Mouse (Mus musculus): ENCODE measurements around the gene Pex10. TPM values are rescaled to one million over a fixed set of nuclear protein-coding genes. Genes with fewer than 3 reads are reported as not detected.
A peak's percentile ranks its signal among the peaks of the same experiment; 100 is the strongest.

Gene Pex10
- total and polyA plus RNA-seq, 2 experiments from 2014 or later: 15.9 to 20.2 TPM

DNA sequence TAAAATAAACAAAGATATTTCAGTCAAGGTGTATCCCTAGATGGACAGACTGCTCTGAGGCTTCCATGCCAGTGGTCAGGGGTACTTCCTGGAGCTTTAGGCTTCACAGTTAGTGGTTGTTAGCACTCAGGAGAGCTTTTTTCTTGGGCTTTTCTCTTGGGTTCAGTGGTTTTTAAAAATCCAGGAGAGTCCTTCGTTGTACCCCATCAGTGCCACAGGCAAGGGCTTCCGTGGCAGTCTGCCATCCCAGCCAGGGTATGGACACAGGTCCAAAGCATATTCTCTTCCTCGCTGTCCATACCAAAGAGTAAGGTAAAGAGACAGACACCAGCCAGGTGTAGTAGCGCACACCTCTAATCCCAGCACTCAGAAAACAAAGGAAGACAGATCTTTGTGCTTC lies 23.3 kb downstream of the Pex10 start:
- 95% methylated on average over 4 of the region's 4 CpGs for WGBS
- DNase-seq (ENCODE audit: low spot score) (no peak), ATAC-seq (no peak)
- TF ChIP-seq CTCF (IDR thresholded peaks at IDR 0.05; ENCODE audit: low read depth): no peak
- Histone ChIP-seq H3K27me3 (ENCODE audit: insufficient read depth, low read length) (no peaks in the 10 kb centered on the region), H3K4me3 (ENCODE audit: low read length) (no peak overlapping the region), H3K4me2 (ENCODE audit: low read depth, low read length) (no peak overlapping the region), H3K9ac (replicated peaks; ENCODE audit: low read length) (no peak overlapping the region), H3K4me1 (ENCODE audit: insufficient read depth, low read length) (peaks cover 9% of the 10 kb centered on the region), H3K27ac (no peak overlapping the region), H3K36me3 (ENCODE audit: insufficient read depth, low read length) (peaks cover 8% of the 10 kb centered on the region; the same call in 1 of the 2 replicates), H3K9me3 (ENCODE audit: low read length) (no peaks in the 10 kb centered on the region)

DNA sequence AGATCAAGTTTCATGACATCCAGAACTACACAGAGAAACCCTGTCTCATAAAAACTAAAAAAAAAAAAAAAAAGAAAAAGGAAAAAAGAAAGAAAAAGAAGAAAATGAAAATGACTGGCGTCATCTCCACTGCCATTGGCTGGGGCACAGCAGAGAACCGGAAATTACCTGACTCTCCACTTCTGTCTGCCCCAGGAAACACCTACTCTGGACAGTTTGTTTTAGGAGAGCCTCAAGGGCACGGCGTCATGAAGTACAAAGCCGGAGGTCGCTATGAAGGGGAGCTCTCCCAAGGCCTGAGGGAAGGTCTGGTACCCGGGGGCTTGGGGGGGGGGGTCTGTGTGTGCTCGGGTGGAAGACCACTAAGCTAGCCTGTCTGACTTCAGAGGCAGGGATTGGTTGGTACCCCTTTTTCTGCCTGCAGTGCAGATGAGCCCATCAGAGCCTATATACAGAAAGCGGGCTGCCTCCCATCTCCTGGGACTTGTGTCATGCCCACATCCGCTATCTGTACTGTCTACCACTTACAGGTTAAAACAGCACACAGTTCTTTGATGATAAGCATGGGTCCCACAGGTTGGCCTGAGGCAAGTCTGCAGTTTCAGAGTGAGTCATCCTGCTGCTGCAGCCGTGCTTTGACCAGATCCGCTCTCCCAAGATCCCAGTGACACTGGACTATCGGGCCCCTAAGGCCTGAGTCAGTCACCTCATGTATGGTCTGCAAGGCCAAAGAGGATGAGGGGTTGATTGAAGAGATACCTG lies 24.1 kb downstream of the Pex10 start:
- Histone ChIP-seq H3K4me3 (ENCODE audit: low read length) (no peak overlapping the region), H3K9ac (replicated peaks; ENCODE audit: low read length) (no peak overlapping the region), H3K4me2 (ENCODE audit: low read depth, low read length) (no peak overlapping the region), H3K4me1 (ENCODE audit: insufficient read depth, low read length) (peaks cover 6% of the 10 kb centered on the region), H3K36me3 (ENCODE audit: insufficient read depth, low read length) (peaks cover 8% of the 10 kb centered on the region; the same call in 1 of the 2 replicates), H3K27me3 (ENCODE audit: insufficient read depth, low read length) (no peaks in the 10 kb centered on the region), H3K9me3 (ENCODE audit: low read length) (no peaks in the 10 kb centered on the region), H3K27ac (no peak overlapping the region)
- WGBS: 92% methylated on average over 13 of the region's 13 CpGs
- TF ChIP-seq CTCF (IDR thresholded peaks at IDR 0.05; ENCODE audit: low read depth): no peak
- no peak for DNase-seq (ENCODE audit: low spot score)
- ATAC-seq: no peak

- Histone ChIP-seq H3K4me2 (ENCODE audit: low read depth, low read length) (no peak overlapping the region), H3K4me3 (ENCODE audit: low read length) (no peak overlapping the region), H3K27ac (no peak overlapping the region), H3K4me1 (ENCODE audit: insufficient read depth, low read length) (no peaks in the 10 kb centered on the region), H3K9me3 (ENCODE audit: low read length) (no peaks in the 10 kb centered on the region), H3K36me3 (ENCODE audit: insufficient read depth, low read length) (peaks cover 8% of the 10 kb centered on the region; the same call in 1 of the 2 replicates), H3K9ac (replicated peaks; ENCODE audit: low read length) (no peak overlapping the region), H3K27me3 (ENCODE audit: insufficient read depth, low read length) (no peaks in the 10 kb centered on the region)
- no peak for ATAC-seq
- TF ChIP-seq CTCF (IDR thresholded peaks at IDR 0.05; ENCODE audit: low read depth): no peak
- WGBS: 95% methylated on average over 19 of the region's 19 CpGs
- no peak for DNase-seq (ENCODE audit: low spot score)
These were observed 26.1 kb downstream of the Pex10 start for GRCm38 (mm10) chr4:155092718-155093430.

DNA sequence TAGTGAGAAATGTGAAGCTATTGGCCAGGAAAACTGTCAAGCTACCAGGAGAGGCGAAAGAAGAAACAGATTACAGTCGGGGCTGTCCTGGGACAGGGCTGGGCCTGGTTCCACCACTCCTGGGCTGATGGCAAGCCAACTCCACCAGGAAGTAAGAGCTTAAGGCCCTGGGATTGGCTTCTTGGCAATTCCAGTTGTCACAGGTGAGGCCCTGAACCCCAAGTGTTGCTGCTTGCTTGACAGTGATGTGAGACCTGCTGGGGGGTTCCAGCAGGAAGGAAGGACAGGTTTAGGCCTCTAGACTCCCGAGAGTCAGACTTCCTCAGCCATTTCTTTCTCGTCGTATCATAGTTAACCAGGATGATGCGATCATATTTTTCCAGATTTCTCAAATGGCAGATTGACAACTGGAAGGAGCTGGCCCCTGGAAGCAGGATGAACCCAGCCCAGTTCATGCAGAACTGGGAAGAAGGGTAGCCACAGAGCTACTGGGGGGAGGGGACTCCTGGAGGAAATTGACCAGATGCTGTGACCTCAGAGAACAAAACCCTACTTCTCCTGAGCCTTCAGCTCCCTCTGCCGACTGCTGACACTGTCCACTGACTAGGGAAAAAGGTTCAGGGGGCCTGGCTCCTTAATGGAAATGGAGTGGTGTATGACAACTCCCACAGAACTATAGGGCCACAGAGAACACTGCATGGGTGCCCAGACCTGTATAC lies 26.8 kb downstream of the Pex10 start:
- DNase-seq (ENCODE audit: low spot score) (no peak), ATAC-seq (no peak)
- H3K27ac ChIP-seq: no peak overlapping the region
- H3K4me1 ChIP-seq (ENCODE audit: insufficient read depth, low read length): no peaks in the 10 kb centered on the region
- no peak overlapping the region for H3K9ac ChIP-seq (replicated peaks; ENCODE audit: low read length)
- no peak overlapping the region for H3K4me2 ChIP-seq (ENCODE audit: low read depth, low read length)
- H3K36me3 ChIP-seq (ENCODE audit: insufficient read depth, low read length): peaks cover 8% of the 10 kb centered on the region; the same call in 1 of the 2 replicates
- TF ChIP-seq CTCF (IDR thresholded peaks at IDR 0.05; ENCODE audit: low read depth): no peak
- no peak overlapping the region for H3K4me3 ChIP-seq (ENCODE audit: low read length)
- no peaks in the 10 kb centered on the region for H3K27me3 ChIP-seq (ENCODE audit: insufficient read depth, low read length)
- WGBS: 87% methylated on average over 7 of the region's 7 CpGs
- H3K9me3 ChIP-seq (ENCODE audit: low read length): no peaks in the 10 kb centered on the region

- H3K9ac ChIP-seq (replicated peaks; ENCODE audit: low read length): no peak overlapping the region
- H3K4me1 ChIP-seq (ENCODE audit: insufficient read depth, low read length): no peaks in the 10 kb centered on the region
- H3K36me3 ChIP-seq (ENCODE audit: insufficient read depth, low read length): peaks cover 8% of the 10 kb centered on the region; the same call in 1 of the 2 replicates
- H3K27ac ChIP-seq: no peak overlapping the region; the same call in 1 of the 2 replicates
- DNase-seq (ENCODE audit: low spot score): peak; percentile 31
- no peaks in the 10 kb centered on the region for H3K27me3 ChIP-seq (ENCODE audit: insufficient read depth, low read length)
- no peaks in the 10 kb centered on the region for H3K9me3 ChIP-seq (ENCODE audit: low read length)
- no peak overlapping the region for H3K4me2 ChIP-seq (ENCODE audit: low read depth, low read length)
- peak; percentile 67 for TF ChIP-seq CTCF (IDR thresholded peaks at IDR 0.05; ENCODE audit: low read depth)
- no peak; the same call in 1 of the 2 replicates for ATAC-seq
- WGBS: 71% methylated on average over 3 of the region's 3 CpGs
- H3K4me3 ChIP-seq (ENCODE audit: low read length): no peak overlapping the region
These were observed 27.7 kb downstream of the Pex10 start for GRCm38 (mm10) chr4:155094565-155094964.

DNA sequence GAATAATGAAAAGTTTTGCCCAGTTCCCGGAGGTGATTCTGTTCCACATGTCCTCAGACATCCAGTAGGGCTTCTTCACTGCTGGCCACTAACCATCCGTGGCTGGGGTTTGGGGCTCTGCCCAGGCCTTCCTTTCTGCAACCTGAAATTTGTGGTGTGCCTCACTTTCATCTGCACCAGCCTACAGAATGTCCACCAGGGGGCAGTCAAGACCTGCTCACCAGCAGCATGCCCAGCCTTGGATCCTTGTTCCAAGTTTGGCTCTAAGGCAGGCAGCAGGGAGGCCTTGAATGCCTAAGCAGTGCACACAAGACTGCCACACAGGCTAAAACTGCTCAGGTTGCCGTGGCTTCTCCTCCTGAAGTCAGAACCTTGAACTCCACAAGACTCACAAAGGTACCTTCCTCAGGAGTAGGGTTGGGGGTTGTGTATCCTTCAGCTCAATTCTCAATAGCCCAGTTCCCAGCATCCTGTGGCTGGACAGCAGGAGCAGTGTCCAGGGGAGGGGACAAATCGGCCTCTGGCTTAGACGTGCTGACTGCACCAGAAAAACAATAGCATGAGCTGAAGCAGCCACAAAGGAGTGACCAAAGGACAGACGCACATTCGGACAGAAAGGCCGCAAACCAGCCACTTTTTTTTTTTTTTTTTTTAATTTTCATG lies 28.6 kb downstream of the Pex10 start:
- peak; percentile 100 for TF ChIP-seq CTCF (IDR thresholded peaks at IDR 0.05; ENCODE audit: low read depth)
- no peaks in the 10 kb centered on the region for H3K4me1 ChIP-seq (ENCODE audit: insufficient read depth, low read length)
- peak; percentile 88 for ATAC-seq
- no peak overlapping the region for H3K9ac ChIP-seq (replicated peaks; ENCODE audit: low read length)
- no peaks in the 10 kb centered on the region for H3K9me3 ChIP-seq (ENCODE audit: low read length)
- peak overlapping the region; percentile 52; the same call in 1 of the 2 replicates for H3K27ac ChIP-seq
- H3K36me3 ChIP-seq (ENCODE audit: insufficient read depth, low read length): 0 out of 2 replicates have a peak, but pooled peaks cover 4% of the 10 kb centered on the region
- peak; percentile 96 for DNase-seq (ENCODE audit: low spot score)
- H3K4me3 ChIP-seq (ENCODE audit: low read length): no peak overlapping the region
- no peak overlapping the region for H3K4me2 ChIP-seq (ENCODE audit: low read depth, low read length)
- WGBS: 21% methylated on average over 8 of the region's 8 CpGs
- H3K27me3 ChIP-seq (ENCODE audit: insufficient read depth, low read length): no peaks in the 10 kb centered on the region

All from hindbrain, postnatal 0 days (tissue).